Mouse (Mus musculus) layer of hippocampus, postnatal 10 days (tissue): ENCODE data around the gene Zfp36. TPM values are rescaled to one million over a fixed set of nuclear protein-coding genes. Genes with fewer than 3 reads are reported as not detected.
"Not testable (repeated sequence)": the region's sequence is repeated elsewhere in the genome, so short reads cannot be mapped to it uniquely, and the experiment has no call there.

Experiments used
- DNase-seq, 2 experiments: peaks; one replicate each; pipeline ENCODE4 v3.0.0; 2021; ENCODE audit warnings: low spot score in 2 of 2
- long read RNA-seq: library from polyadenylated mRNA; stranded (forward); transcript quantifications from one replicate; pipeline ENCODE4 v2.0.0, GENCODE M21; 2023
- total RNA-seq, 2 experiments: library from RNA; stranded (reverse); gene quantifications; 2 replicates each; pipeline ENCODE4 v1.2.3; 2021

Zfp36 gene
- total RNA-seq, result 1 to 10 TPM; 3.4 to 3.9 TPM
- long read RNA-seq, result 0 reads

DNA sequence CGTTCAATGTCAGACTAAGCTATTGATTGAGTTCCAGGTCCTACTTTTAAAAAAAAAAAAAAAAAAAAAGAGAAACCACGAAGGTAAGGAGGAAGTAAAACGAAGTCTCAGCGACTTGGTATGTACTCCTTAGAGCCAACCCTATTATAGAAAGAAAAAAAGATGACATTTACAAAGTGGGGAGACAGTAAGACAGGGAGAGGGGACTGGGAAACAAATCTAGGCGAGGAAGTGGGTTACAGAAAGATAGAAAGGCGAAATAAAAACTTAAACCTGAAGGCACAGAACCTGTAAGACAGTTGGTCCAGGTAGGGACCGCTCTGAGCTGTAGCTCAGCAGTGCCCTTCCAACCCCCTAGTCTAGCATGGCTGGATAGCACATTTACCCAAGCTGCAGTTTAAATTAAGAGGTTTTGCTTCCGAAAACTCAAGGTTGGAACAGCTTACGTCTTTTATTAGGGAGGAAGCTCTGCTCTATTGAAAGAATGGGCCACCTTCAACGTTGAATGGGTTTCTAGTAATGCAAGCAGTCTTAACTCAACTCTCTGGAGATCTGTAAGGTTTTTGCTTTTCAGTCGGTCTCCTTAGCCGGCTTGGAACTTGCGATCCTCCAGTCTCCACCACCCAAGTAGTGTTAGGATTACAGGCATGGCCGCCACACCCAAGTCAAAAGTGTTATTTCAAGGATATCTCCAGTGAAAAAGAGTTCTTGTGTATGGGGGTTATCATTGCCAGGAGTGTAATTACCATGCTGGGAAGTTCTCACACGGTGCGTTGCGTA is at the start of gene Zfp36:
Zfp36 (minus strand) TSS at position 17 of the 780 bp plus-strand sequence.
- no peak for DNase-seq

DNA sequence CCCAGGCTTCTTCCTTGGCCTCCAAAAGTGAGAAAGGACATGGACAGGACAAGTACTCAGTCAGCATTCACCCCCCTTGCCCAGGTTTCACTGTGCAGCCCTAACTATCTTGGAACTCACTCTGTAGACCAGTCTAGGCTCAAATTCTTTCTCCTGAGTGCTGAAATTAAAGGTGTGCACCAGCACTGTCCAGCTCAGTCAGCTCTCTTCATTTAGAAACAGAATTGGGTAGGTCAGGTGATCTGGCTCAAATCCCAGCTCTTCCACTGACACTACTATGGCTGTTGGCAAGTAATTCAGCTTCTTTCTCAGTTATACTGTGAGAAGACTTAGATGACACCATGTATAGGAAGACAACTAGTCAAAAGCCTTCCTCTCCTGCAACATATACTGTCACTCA is 47.7 kb upstream of the Zfp36 start:
- DNase-seq, result no peak

DNA sequence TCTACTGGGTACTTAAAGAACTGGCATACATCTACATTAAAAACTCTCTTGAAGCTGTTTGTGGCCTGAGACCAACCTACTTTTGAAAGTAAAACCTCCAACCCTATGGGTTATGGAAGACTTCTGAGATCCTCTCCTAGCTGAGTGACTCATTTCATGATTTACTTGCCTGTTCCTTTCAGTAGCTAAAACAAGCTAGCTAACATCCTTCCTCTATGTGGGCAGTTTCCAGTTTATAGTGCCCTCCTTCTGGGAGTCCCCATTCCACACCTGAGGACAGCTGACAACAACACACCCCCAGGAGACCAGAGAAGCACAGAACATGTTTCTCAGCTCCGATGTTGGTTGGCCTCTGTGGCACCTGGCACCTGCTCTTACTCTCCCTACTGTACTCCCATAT is 43.0 kb upstream of the Zfp36 start:
- no peak for DNase-seq

DNA sequence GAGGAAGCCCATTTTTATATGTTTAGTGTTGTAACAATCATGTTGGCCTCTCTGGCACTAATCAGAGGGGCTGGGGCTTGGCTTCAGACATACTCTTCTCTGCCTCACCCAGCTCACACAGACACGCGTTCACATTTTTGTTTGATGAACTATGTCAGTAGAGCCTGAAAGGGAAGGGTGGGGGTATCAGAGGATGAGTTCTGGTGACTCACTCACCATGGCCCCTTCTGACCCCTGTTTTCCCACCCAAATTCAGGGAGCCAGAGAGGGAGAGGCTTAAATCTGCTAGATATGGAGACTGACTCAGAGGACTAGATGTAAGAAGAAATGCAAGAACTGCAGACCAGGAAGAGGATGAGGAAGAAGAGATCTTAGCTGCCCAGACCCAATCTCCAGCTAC is 39.4 kb upstream of the Zfp36 start:
- no peak for DNase-seq

DNA sequence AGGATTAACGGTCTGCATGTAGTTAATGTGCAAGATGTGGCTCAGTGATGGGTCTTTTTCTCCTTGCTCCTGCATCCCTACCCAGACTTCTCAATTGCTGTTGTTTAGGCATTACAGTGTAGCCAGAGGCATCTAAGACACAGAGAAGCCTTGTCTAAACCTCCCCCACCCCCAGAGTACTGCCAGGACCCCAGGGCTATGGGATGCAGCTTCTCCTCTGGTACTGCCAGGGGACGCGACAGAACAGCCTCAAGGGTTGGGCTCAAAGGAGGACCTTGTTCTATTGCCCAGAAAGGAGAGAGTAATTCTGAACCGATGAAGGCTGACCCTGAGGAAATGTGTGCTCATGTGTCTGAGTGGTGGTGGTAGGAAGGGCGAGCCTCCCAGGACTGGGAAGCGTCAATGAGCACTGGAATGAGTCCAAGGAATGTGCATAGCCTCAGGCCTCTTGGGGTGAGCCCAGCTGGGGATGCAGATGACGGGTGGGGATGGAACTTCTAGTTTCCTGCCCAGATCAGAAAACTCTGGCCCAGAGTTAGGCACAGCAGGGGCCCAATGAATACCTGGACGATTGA is 38.1 kb upstream of the Zfp36 start:
- DNase-seq, result peak in 1 of 2 experiments; percentile 20

DNA sequence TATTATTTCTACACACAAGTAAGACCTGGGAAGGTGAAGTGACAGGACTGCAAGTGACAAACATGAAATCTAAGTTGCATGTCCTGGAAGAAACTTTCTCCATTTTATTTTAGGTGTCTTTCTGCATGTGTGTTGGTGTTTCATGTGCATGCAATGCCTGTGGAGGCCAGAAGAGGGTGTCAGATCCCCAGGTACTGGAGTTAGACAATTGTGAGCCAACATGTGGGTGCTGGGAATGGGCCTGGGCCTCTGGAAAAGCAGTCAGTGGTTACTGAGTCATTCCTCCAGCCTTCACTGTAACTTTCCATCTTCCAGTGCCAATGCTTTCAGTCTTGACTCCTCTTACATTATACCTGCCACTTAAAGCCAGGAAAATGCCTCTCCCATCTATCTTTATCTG is 37.3 kb upstream of the Zfp36 start:
- DNase-seq, result no peak

DNA sequence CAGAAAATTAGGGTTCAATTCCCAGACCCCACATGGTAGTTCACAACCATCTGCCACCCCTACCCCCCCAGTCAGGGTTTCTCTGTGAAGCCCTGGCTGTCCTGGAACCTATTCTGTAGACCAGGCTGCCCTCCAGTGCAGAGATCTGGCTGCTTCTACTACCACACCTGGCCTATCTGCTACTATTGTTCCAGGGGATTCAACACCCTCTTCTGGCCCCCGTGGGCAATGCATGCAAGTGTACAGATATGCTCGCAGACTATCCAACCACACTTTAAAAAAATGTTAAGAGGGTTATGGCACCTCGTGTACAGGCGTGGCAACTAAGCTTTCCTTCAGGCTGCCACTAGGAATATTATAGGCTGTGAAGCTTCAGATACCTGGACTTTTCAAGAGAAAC is 32.8 kb upstream of the Zfp36 start:
- DNase-seq, result no peak

DNA sequence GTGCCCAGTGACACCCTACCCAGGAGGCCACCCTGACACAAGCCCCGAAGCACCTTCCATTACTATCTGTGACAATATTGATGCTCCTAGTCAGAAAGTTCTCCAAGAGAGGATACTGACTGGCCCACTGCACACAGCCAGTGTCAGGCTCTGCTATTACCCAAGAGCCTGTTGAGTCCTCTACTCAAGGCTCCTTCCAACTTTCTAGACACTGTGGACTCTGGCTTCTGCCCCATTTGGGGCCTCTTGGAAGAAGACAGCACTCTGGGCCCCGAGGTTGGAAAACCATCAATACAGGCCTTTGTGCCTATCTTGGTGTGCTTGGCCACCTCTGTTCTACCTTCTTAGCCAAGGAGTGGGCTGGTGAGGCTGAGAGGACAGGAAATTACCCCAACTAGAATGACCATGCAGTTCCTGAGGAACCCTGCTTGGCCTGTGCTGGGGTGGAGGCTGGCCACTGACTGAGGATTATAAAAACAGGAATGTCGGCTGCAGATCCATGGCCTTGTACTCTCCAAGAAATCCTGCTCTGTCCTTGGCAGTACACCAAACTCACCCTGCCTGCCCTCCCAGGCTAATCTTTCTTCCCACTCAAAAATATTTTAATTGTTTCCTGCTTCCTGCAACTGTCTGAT is 30.9 kb upstream of the Zfp36 start:
- no peak for DNase-seq

DNA sequence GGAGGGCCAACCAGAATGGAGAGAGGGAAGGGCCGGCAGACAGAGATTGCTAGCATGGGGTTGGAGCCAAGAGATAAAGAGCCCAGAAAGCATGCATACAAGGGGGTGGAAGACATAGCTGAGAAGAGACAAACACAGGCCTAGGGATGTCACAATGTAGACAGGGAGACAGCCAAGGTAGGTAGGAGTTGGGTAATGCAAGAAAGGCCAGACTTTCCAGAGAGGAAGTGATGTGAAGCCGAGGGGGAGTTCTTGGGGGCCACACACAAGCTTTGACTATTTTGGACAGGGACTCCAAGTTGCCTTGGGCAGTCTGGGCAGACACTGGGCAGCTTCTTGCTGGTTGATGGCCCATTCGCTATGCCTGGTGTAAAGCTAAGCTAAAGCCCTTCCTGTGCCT is 21.9 kb upstream of the Zfp36 start:
- no peak for DNase-seq

DNA sequence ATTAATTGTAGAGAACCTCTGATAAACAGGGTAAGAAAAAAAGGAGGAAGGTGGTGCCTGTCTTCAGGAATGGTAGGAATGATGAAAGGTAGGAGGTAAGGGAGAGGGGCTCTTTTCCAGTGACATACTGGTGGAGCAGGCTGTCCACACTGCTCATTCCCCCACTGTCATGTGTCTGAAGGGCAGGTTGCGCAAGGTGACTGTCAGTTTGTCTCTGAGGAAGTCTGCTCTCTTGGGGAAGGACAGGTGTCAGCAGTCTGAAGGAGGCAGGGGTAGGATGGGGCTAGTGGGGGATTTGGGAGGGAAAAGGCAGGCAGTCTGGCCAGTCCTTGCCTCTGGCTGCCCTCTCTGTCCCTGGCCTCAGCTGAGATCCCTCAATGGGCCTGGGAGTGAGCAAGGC is 21.0 kb upstream of the Zfp36 start:
- no peak for DNase-seq

DNA sequence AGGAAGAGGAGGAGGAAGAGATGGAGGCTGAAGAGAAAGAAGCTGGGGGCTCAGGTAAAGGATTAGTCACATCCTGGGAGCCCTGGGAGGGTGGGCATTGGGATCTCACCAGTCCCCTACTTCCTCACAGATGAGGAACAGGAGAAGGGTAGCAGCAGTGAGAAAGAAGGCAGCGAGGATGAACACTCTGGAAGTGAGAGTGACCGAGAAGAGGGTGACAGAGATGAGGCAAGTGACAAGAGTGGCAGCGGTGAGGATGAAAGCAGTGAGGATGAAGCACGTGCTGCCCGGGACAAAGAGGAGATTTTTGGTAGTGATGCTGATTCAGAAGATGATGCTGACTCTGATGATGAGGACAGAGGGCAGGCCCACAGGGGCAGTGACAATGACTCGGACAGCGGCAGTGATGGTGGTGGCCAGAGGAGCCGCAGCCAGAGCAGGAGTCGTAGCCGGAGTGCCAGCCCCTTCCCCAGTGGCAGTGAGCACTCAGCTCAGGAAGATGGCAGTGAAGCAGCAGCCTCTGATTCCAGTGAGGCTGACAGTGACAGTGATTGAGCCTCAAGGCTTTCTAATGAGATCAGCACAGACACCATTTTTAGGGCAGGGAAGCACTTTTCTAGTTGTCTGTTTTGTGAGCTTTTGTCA is 18.8 kb upstream of the Zfp36 start:
- no peak for DNase-seq

DNA sequence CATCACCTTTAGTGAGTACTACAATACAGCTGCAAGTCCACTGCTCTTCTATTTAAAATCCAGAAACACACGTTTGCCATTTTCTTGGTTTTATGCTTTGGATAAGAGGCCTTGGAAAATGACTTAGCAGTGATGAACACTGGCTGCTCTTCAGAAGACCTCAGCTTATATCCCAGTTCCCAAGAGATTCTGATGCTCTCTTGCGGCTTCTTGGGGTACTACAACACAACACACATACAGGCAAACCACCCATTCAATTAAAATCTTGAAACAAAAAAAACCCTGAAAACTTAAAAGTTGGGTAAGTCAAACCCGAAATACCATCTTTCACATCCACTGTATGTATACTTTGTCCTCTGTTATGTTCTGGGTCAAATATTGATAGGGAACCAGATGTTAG is 17.9 kb upstream of the Zfp36 start:
- peak; percentile 30 to 49 for DNase-seq

DNA sequence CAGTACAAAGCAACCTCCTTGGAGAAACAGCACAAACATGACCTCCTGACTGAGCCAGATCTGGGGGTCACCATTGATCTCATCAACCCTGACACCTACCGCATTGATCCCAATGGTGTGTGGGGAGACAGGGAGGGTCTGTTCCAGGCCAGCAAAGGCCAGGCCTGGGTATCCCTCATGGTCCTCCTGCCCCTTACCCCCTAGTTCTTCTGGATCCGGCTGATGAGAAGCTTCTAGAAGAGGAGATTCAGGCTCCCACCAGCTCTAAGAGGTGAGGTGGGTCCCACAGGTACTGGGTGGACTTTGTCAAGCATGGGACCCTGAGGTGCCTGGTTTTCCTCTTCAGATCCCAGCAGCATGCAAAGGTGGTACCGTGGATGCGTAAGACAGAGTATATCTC is 15.4 kb upstream of the Zfp36 start:
- DNase-seq, result no peak

DNA sequence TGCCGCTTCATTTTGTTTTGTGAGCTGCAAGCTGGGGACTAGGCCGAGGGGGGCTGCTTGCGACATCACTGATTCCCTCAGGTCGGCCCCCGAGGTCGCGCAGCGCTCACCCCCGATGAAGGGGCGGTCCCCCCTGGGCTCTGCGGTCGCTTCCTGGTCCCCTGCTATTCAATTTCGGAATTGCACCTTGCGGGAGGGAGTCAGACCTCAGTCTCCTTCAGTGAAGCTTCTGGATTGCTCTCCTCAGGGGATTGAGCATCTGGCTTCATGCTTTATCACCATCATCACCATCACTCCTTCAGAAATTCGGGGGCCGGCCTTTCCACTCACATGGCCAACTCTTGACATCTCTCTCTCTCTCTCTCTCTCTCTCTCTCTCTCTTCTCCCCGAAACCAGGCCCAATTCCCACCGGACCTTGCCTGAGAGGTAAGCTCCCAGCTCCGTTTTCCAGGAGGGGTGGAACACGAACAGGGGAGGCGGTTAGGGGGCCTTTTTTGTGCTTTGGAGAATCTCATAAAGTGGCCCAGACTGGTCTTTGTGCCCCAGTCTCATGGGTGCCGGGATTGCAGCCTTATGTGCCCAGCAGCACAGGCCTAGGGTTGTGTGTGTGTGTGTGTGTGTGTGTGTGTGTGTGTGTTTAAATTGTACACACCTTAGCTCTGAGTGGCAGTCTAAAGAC is 13.4 kb upstream of the Zfp36 start:
- no peak for DNase-seq

DNA sequence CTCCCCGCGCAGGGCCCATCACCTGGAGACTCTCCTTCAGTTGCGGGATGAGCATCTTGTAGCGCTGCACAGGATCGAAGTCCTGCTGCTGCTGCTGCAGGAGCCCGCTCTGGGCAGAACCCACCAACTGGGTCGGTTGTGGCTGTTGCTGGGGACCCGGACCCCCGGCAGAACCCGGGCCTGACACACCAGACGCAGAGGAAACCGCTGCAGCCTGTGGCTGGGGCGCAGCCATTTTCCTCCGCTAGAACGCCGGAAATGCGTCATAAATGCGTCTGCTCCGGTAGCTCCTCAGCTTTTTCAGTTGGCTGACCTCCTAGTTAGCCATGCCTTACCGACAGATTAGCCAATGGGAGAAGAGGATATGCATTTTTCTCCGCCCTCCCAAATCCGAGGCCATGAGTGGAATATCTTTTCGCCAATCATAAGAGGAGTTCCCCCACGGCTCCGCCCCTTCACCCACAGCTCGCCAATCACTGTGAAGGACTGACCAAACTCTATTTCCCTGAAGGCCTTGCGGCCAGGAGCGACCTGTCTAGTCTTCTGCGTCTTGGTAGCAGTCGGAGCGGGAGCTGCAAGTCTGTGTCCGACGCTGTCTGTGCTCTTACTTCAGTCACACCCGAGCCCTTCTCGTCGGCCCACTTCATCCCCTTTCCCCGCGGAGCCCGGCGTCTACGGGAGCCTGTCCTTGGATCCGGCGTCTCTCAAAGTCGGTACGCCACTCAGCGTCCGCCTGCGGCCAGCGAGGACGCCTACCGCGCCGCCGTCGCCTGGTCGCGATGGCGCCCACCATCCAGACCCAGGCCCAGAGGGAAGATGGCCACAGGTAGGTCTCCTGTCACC is 12.6 kb upstream of the Zfp36 start, which contains the start of the genes Med29 and Paf1:
Med29 (minus strand) TSS at position 280 of the 843 bp plus-strand sequence.
Paf1 (plus strand) TSS at position 523 of the 843 bp plus-strand sequence.
- peak; percentile 91 to 95 for DNase-seq

DNA sequence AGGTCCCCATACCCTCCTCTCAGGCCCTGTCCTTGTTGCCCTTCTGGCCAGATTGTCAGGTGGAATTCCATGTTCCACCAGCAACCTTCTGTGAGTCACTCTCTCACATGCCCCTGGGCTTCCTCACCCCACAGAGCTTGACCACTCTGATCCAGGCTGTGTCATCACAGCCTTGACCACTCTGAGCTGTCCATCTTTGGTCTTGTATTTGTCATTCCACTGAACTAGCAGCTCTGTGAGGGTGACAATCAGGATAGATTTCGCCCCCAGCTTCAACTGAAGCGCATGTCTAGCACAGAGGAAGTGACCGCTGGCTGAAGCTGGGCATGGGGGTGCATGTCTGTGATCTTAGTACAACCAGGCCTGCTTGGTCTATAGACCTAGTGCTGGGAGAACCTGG is 10.3 kb upstream of the Zfp36 start:
- no peak for DNase-seq

DNA sequence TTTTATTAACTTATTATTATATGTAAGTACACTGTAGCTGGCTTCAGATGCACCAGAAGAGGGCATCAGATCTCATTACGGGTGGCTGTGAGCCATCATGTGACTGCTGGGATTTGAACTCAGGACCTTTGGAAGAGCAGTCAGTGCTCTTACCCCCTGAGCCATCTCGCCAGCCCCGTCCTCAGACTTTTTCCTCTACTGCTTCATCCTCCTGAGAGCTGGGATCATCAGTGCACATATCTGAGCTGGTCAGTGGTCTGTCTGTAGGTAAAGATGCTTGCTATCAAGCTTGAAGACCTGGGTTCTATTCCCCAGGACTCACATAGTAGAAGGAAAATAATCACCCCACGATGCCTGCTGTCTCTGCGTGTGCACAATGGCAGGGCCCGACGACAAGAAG is 7.3 kb upstream of the Zfp36 start:
- DNase-seq, result not testable (repeated sequence)

DNA sequence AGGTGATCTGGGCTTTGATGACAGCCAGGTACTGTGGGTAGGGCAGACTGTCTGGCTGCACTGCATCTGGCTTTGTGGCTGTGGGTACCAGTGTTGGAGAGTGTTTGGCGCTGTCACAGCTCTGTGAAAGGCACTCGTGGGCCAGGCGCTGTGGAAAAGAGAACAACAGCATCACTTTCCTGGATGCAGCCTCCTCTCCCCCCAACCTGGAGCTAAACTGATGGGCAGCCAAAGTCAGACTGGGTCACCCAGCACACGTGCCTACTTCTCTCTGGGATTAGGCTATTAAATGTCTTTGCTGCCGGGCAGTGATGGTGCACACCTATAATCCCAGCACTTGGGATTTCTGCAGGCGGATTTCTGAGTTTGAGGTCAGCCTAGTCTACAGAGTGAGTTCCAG is 6.8 kb upstream of the Zfp36 start:
- DNase-seq, result not testable (repeated sequence)

DNA sequence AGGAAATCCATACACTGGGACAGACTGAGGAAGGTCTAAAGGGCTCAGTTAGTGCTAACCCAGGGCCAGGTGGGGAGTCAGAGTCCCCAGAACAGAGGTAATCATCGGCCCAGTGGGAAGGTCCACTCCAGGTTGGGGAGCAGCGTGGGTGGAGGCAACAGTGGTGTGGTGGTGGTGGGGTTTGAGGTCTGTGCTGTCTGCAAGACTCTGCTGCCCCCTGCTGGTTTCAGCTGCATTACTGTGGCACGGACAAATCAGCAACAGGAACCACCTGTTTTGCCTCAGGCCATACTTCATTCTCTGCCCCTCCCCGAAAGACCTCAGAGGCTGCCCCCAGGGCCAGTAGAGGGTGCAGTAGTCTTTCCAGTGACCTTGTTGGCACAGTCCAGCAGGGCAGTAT is 6.4 kb upstream of the Zfp36 start:
- DNase-seq, result peak; percentile 83 to 87

DNA sequence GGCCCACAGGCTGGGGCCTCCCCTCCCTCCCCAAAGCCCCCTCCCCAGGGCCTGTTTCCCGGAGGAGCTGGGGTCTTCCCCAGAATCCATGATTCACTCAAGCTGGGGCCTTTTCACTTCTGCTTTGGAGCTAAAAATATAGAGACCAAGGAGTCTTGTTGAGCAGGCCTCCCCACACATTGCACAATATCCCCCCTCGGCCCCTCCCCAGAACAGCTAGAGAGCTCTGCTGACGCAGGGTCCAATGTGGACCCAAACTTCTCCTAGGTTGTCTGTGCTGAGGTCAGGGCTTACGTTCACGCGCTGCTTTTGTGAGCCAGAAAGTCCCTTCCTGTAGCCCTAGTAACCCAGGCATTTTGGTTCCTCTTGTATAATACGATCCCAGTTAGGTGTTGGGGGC is 6.0 kb upstream of the Zfp36 start:
- no peak for DNase-seq
